Mouse (Mus musculus): ENCODE measurements around the gene Ntm. TPM values are rescaled to one million over a fixed set of nuclear protein-coding genes. Genes with fewer than 3 reads are reported as not detected.

The Ntm gene
- polyA plus RNA-seq, 1 experiment from 2014 or later, result 61.4 TPM

GRCm38 (mm10) chr9:29536415-29536814 lies 426.5 kb downstream of the Ntm start:
- whole genome bisulfite sequencing, result 87% methylated on average over 2 of the region's 2 CpGs
- H3K27ac ChIP-seq, result no peak overlapping the region

GRCm38 (mm10) chr9:29534773-29535172 lies 428.2 kb downstream of the Ntm start:
- H3K27ac ChIP-seq, result no peak overlapping the region
- 34% methylated on average over 6 of the region's 6 CpGs for WGBS
- no peaks in the 10 kb centered on the region for H3K9me3 ChIP-seq (replicated peaks)
- H3K4me3 ChIP-seq, result no peak overlapping the region
- no peaks in the 10 kb centered on the region for H3K36me3 ChIP-seq (ENCODE audit: poor library complexity, severe bottlenecking)
- no peak overlapping the region for H3K9ac ChIP-seq
- no peaks in the 10 kb centered on the region; the same call in 1 of the 2 replicates for H3K27me3 ChIP-seq
- ATAC-seq, result no peak
- peaks cover 21% of the 10 kb centered on the region for H3K4me1 ChIP-seq
- H3K4me2 ChIP-seq, result no peak overlapping the region

More at GRCm38 (mm10) chr9:29536415-29536814, 426.5 kb downstream of the Ntm start:
- Histone ChIP-seq H3K4me3 (no peak overlapping the region), H3K27me3 (no peaks in the 10 kb centered on the region; the same call in 1 of the 2 replicates), H3K9me3 (replicated peaks) (no peaks in the 10 kb centered on the region), H3K4me2 (no peak overlapping the region), H3K9ac (no peak overlapping the region), H3K4me1 (peaks cover 21% of the 10 kb centered on the region), H3K36me3 (ENCODE audit: poor library complexity, severe bottlenecking) (no peaks in the 10 kb centered on the region)
- no peak for ATAC-seq

- Histone ChIP-seq H3K4me3 (no peak overlapping the region), H3K36me3 (ENCODE audit: poor library complexity, severe bottlenecking) (no peaks in the 10 kb centered on the region), H3K4me1 (peaks cover 21% of the 10 kb centered on the region), H3K27ac (no peak overlapping the region), H3K4me2 (no peak overlapping the region), H3K9ac (no peak overlapping the region), H3K9me3 (replicated peaks) (no peaks in the 10 kb centered on the region), H3K27me3 (no peaks in the 10 kb centered on the region; the same call in 1 of the 2 replicates)
- 22% methylated on average over 7 of the region's 7 CpGs for WGBS
- no peak for ATAC-seq
Measured at GRCm38 (mm10) chr9:29534304-29534703, 428.6 kb downstream of the Ntm start.

GRCm38 (mm10) chr9:29533556-29533955 lies 429.4 kb downstream of the Ntm start:
- Histone ChIP-seq H3K27ac (no peak overlapping the region), H3K36me3 (ENCODE audit: poor library complexity, severe bottlenecking) (no peaks in the 10 kb centered on the region), H3K27me3 (no peaks in the 10 kb centered on the region; the same call in 1 of the 2 replicates), H3K4me1 (peaks cover 21% of the 10 kb centered on the region), H3K9ac (no peak overlapping the region), H3K4me2 (no peak overlapping the region), H3K9me3 (replicated peaks) (no peaks in the 10 kb centered on the region), H3K4me3 (no peak overlapping the region)
- ATAC-seq, result no peak
- WGBS, result 28% methylated on average over 1 of the region's 1 CpGs

GRCm38 (mm10) chr9:29531147-29531917 lies 431.6 kb downstream of the Ntm start:
- Histone ChIP-seq H3K4me3 (no peak overlapping the region), H3K27ac (no peak overlapping the region), H3K4me2 (no peak overlapping the region), H3K36me3 (ENCODE audit: poor library complexity, severe bottlenecking) (no peaks in the 10 kb centered on the region), H3K27me3 (no peaks in the 10 kb centered on the region; the same call in 1 of the 2 replicates), H3K9ac (no peak overlapping the region), H3K4me1 (peaks cover 21% of the 10 kb centered on the region), H3K9me3 (replicated peaks) (no peaks in the 10 kb centered on the region)
- 82% methylated on average over 6 of the region's 6 CpGs for WGBS
- ATAC-seq, result no peak

- Histone ChIP-seq H3K36me3 (ENCODE audit: poor library complexity, severe bottlenecking) (no peaks in the 10 kb centered on the region), H3K4me1 (no peaks in the 10 kb centered on the region), H3K27me3 (peaks cover 14% of the 10 kb centered on the region), H3K4me3 (no peak overlapping the region), H3K4me2 (no peak overlapping the region), H3K9me3 (replicated peaks) (no peaks in the 10 kb centered on the region), H3K9ac (no peak overlapping the region), H3K27ac (no peak overlapping the region)
- WGBS, result 90% methylated on average over 1 of the region's 1 CpGs
- no peak for ATAC-seq
Measured at GRCm38 (mm10) chr9:29524109-29524508, 438.8 kb downstream of the Ntm start.

GRCm38 (mm10) chr9:29523221-29523620 lies 439.7 kb downstream of the Ntm start:
- H3K27me3 ChIP-seq, result peaks cover 23% of the 10 kb centered on the region
- no peak overlapping the region for H3K9ac ChIP-seq
- no peak overlapping the region for H3K4me2 ChIP-seq
- ATAC-seq, result peak; percentile 53; the same call in 1 of the 2 replicates
- H3K4me3 ChIP-seq, result no peak overlapping the region
- 74% methylated on average over 3 of the region's 3 CpGs for WGBS
- H3K27ac ChIP-seq, result no peak overlapping the region
- no peaks in the 10 kb centered on the region for H3K9me3 ChIP-seq (replicated peaks)
- H3K4me1 ChIP-seq, result no peaks in the 10 kb centered on the region
- no peaks in the 10 kb centered on the region for H3K36me3 ChIP-seq (ENCODE audit: poor library complexity, severe bottlenecking)

GRCm38 (mm10) chr9:29519181-29519580 lies 443.8 kb downstream of the Ntm start:
- ATAC-seq, result no peak
- WGBS, result 50% methylated on average over 2 of the region's 2 CpGs
- no peaks in the 10 kb centered on the region for H3K4me1 ChIP-seq
- H3K4me2 ChIP-seq, result no peak overlapping the region
- H3K9me3 ChIP-seq (replicated peaks), result no peaks in the 10 kb centered on the region
- H3K36me3 ChIP-seq (ENCODE audit: poor library complexity, severe bottlenecking), result no peaks in the 10 kb centered on the region
- peaks cover 45% of the 10 kb centered on the region for H3K27me3 ChIP-seq
- no peak overlapping the region for H3K9ac ChIP-seq
- no peak overlapping the region for H3K27ac ChIP-seq
- no peak overlapping the region for H3K4me3 ChIP-seq

GRCm38 (mm10) chr9:29516688-29517087 lies 446.3 kb downstream of the Ntm start:
- H3K4me2 ChIP-seq, result no peak overlapping the region
- peaks cover 55% of the 10 kb centered on the region for H3K27me3 ChIP-seq
- no peak overlapping the region for H3K9ac ChIP-seq
- H3K4me1 ChIP-seq, result no peaks in the 10 kb centered on the region
- H3K36me3 ChIP-seq (ENCODE audit: poor library complexity, severe bottlenecking), result no peaks in the 10 kb centered on the region
- ATAC-seq, result no peak
- no peaks in the 10 kb centered on the region for H3K9me3 ChIP-seq (replicated peaks)
- WGBS, result 81% methylated on average over 2 of the region's 2 CpGs
- no peak overlapping the region for H3K27ac ChIP-seq
- H3K4me3 ChIP-seq, result no peak overlapping the region

- 22% methylated on average over 17 of the region's 17 CpGs for WGBS
- Histone ChIP-seq H3K9ac (no peak overlapping the region), H3K27me3 (peaks cover 45% of the 10 kb centered on the region), H3K9me3 (replicated peaks) (no peaks in the 10 kb centered on the region), H3K4me2 (peak overlapping the region; percentile 1; the same call in 1 of the 2 replicates), H3K4me3 (no peak overlapping the region), H3K36me3 (ENCODE audit: poor library complexity, severe bottlenecking) (no peaks in the 10 kb centered on the region), H3K4me1 (no peaks in the 10 kb centered on the region), H3K27ac (no peak overlapping the region)
- peak; percentile 84 for ATAC-seq
Measured at GRCm38 (mm10) chr9:29514588-29515356, 448.2 kb downstream of the Ntm start.

GRCm38 (mm10) chr9:29496002-29496401 lies 466.9 kb downstream of the Ntm start:
- WGBS, result 26% methylated on average over 2 of the region's 2 CpGs
- no peaks in the 10 kb centered on the region for H3K9me3 ChIP-seq (replicated peaks)
- ATAC-seq, result no peak

GRCm38 (mm10) chr9:29482272-29482671 lies 480.7 kb downstream of the Ntm start:
- 82% methylated on average over 2 of the region's 2 CpGs for WGBS
- no peaks in the 10 kb centered on the region for H3K36me3 ChIP-seq (ENCODE audit: poor library complexity, severe bottlenecking)
- H3K27ac ChIP-seq, result no peak overlapping the region
- ATAC-seq, result no peak
- peaks cover 6% of the 10 kb centered on the region for H3K4me1 ChIP-seq
- no peak overlapping the region for H3K4me2 ChIP-seq
- no peak overlapping the region for H3K4me3 ChIP-seq
- no peaks in the 10 kb centered on the region for H3K27me3 ChIP-seq
- no peak overlapping the region for H3K9ac ChIP-seq
- H3K9me3 ChIP-seq (replicated peaks), result no peaks in the 10 kb centered on the region

More at GRCm38 (mm10) chr9:29496002-29496401, 466.9 kb downstream of the Ntm start:
- Histone ChIP-seq H3K27me3 (no peaks in the 10 kb centered on the region), H3K4me3 (no peak overlapping the region), H3K9ac (no peak overlapping the region), H3K4me1 (no peaks in the 10 kb centered on the region), H3K4me2 (no peak overlapping the region), H3K27ac (no peak overlapping the region), H3K36me3 (ENCODE audit: poor library complexity, severe bottlenecking) (no peaks in the 10 kb centered on the region)
